Mouse (Mus musculus): ENCODE data around the gene Ube2i.

Ube2i gene

DNA sequence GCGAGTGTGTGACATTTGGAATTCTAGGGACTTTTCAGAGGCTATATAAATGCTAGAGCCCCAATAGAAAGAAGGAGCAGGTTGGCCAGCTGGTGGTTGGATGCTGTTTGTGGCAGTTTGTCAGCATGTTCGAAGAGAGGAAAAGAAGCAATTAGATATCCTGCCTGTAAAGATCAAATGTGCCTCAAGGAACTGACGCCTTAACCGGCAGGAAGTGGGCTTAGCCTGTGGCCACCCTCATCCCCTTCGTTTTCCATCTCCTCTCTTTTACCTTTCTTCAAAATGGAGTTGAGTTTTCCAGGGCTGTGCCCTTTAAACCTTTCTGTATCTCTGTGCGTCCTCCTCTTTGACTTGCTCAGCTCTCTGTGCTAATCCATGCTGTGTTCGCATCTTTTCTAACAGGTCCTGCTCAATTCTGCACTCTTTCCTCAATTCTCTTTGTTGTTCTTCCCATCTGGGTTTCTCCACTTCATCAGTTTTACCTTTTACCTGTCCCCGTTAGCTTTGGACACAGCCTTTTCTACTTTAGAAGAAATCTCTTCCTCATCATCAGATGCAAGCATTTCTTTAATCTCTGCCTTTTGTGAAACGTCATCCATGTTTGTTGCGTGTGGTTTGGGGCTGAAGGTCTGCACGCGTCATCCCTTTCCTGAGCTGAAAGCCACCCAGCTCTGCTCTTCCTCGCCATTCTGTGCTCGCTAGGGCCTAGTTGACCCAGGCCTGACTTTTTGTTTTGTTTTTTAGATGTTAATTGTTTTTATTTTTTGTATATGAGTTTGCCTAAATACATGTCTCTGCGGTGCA, 54.7 kb downstream of the Ube2i start:
- no peak for DNase-seq (ENCODE audit: low read depth, low spot score)

DNA sequence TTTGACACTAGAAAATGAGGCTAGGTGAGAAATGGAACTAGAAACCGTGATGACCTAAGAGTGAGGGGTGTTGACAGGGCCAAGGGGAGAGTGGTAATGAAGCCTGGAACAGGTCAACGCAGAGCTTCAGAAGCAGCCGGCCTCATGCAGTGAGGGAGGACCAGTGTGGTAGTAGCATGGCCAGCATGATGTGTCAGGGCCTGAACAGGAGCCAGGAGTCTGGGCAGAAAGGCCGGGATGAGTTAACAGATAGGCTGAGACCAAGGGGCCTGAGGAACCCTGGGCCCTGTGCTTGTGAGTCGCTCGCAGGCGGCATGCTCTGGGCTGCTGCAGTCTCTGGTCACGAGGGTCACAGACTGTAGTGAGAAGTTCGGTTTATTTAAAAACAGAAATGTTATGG, 55.5 kb downstream of the Ube2i start:
- no peak for DNase-seq (ENCODE audit: low read depth, low spot score)

DNA sequence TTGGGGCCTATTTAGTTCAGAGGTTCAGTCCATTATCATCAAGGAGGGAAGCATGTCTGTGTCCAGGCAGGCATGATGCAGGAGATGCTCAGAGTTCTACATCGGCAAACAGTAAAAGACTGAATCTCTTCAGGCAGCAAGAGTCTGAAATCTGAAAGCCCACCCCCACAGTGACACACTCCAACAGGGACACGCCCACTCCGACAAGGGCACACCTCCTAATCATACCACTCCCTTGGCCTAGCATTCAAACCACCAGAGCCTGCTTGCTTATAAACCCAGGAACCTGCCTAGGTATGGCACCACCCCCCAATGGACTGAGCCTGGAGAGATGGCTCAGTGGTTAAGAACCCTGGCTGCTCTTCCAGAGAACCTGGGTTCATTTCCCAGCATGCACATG, 59.0 kb downstream of the Ube2i start:
- peak; percentile 59 for DNase-seq (ENCODE audit: low read depth, low spot score)
